In genomic region chr13:91370021-91370420, GRCm38 (mm10) we compare ENCODE assay signal across 9 mouse cellular contexts.
DNase-seq lines count a peak whose midpoint lies in the region; ATAC-seq and TF ChIP-seq lines count a peak whose summit lies in the region.
"Had no signal": no experiment of that assay in that cellular context is flagged by ENCODE, and none has a peak within 500 bp of the region (broad histone marks: within the 10 kb centered on the region; RNA-seq: fewer than 3 reads in every experiment).

No protein-coding gene starts in this region.

- no peak overlapping the region for H3K27ac ChIP-seq in liver, adult 2 months (replicated peaks; ENCODE audit: insufficient read depth, low read depth, low read length)
- H3K27ac ChIP-seq in forebrain, embryonic 16.5 days (ENCODE audit: low read length), result peak overlapping the region; percentile 98
- H3K27ac ChIP-seq in liver, embryonic 12.5 days, result peak overlapping the region; percentile 88

- H3K4me3 ChIP-seq in liver, adult 2 months (ENCODE audit: insufficient read depth, low read depth, low read length), result peak overlapping the region; percentile 64; the same call in 1 of the 2 replicates
- H3K4me3 ChIP-seq in forebrain, embryonic 16.5 days (replicated peaks; ENCODE audit: low read length), result no peak overlapping the region; the same call in 1 of the 2 replicates
- H3K4me3 ChIP-seq in liver, embryonic 12.5 days, result peak overlapping the region; percentile 63

- WGBS in liver, adult 2 months, result 83% methylated on average over 3 of the region's 3 CpGs
- 21% methylated on average over 3 of the region's 3 CpGs for WGBS in forebrain, embryonic 16.5 days
- 57% methylated on average over 3 of the region's 3 CpGs for WGBS in liver, embryonic 12.5 days (ENCODE audit: insufficient replicate concordance)

- H3K4me1 ChIP-seq in liver, adult 2 months (ENCODE audit: control insufficient read depth, insufficient read depth, low read length), result no peaks in the 10 kb centered on the region; the same call in 1 of the 2 replicates
- H3K4me1 ChIP-seq in forebrain, embryonic 16.5 days (replicated peaks; ENCODE audit: control insufficient read depth, insufficient read depth, low read length), result peaks cover 58% of the 10 kb centered on the region
- peaks cover 49% of the 10 kb centered on the region for H3K4me1 ChIP-seq in liver, embryonic 12.5 days

- TF ChIP-seq CTCF in liver, adult 2 months (IDR thresholded peaks at IDR 0.05; ENCODE audit: low read depth, low read length), result no peak

- ATAC-seq in forebrain, embryonic 16.5 days, result no peak
- ATAC-seq in liver, embryonic 12.5 days, result no peak

- TF ChIP-seq POLR2A in liver, adult 2 months (IDR thresholded peaks at IDR 0.05; ENCODE audit: extremely low read depth, insufficient read depth, low read length), result no peak

- H3K36me3 ChIP-seq in liver, adult 2 months (ENCODE audit: control insufficient read depth, insufficient read depth, low read length), result no peaks in the 10 kb centered on the region
- no peaks in the 10 kb centered on the region for H3K36me3 ChIP-seq in forebrain, embryonic 16.5 days (ENCODE audit: control insufficient read depth, insufficient read depth)
- H3K36me3 ChIP-seq in liver, embryonic 12.5 days, result no peaks in the 10 kb centered on the region

- H3K79me2 ChIP-seq in liver, adult 2 months (ENCODE audit: control insufficient read depth, insufficient read depth, low read length), result no peaks in the 10 kb centered on the region

- no peaks in the 10 kb centered on the region for H3K27me3 ChIP-seq in liver, adult 2 months (ENCODE audit: control insufficient read depth, insufficient read depth, low read length)
- no peaks in the 10 kb centered on the region for H3K27me3 ChIP-seq in forebrain, embryonic 16.5 days (replicated peaks; ENCODE audit: control insufficient read depth, insufficient read depth, low read length)
- no peaks in the 10 kb centered on the region for H3K27me3 ChIP-seq in liver, embryonic 12.5 days (replicated peaks)
- H3K27me3 ChIP-seq: Patski had no signal

- H3K4me2 ChIP-seq in forebrain, embryonic 16.5 days (ENCODE audit: low read length), result peak overlapping the region; percentile 70
- H3K4me2 ChIP-seq in liver, embryonic 12.5 days, result peak overlapping the region; percentile 91

- no peaks in the 10 kb centered on the region for H3K9me3 ChIP-seq in forebrain, embryonic 16.5 days (ENCODE audit: control insufficient read depth, low read length)
- H3K9me3 ChIP-seq in liver, embryonic 12.5 days (replicated peaks), result no peaks in the 10 kb centered on the region

- DNase-seq in liver, adult 2 months (ENCODE audit: extremely low read depth, low read depth, low spot score), result no peak
- DNase-seq in liver, result no peak
- peak; percentile 50 for DNase-seq in thymus, postnatal 0 days (ENCODE audit: low spot score)
- no peak for DNase-seq in frontal cortex, postnatal 36 days (ENCODE audit: low spot score in 2 of 2)
- no peak for DNase-seq in cerebellum, adult 9-11 months
- DNase-seq in lung, adult 18-20 months, result no peak

- H3K9ac ChIP-seq in liver, adult 2 months (ENCODE audit: low read depth, low read length), result no peak overlapping the region
- peak overlapping the region; percentile 57; the same call in 1 of the 2 replicates for H3K9ac ChIP-seq in forebrain, embryonic 16.5 days (replicated peaks; ENCODE audit: low read depth, low read length)
- peak overlapping the region; percentile 78 for H3K9ac ChIP-seq in liver, embryonic 12.5 days
